Mouse (Mus musculus): ENCODE measurements around the gene Psrc1.
A peak's percentile ranks its signal among the peaks of the same experiment; 100 is the strongest.

Gene Psrc1

GRCm38 (mm10) chr3:108423844-108424801 is 40.5 kb downstream of the Psrc1 start:
- DNase-seq (ENCODE audit: low read depth, low spot score) = peak; percentile 80

GRCm38 (mm10) chr3:108424944-108425623 is 41.4 kb downstream of the Psrc1 start:
- peak; percentile 69 for DNase-seq (ENCODE audit: low read depth, low spot score)

DNA sequence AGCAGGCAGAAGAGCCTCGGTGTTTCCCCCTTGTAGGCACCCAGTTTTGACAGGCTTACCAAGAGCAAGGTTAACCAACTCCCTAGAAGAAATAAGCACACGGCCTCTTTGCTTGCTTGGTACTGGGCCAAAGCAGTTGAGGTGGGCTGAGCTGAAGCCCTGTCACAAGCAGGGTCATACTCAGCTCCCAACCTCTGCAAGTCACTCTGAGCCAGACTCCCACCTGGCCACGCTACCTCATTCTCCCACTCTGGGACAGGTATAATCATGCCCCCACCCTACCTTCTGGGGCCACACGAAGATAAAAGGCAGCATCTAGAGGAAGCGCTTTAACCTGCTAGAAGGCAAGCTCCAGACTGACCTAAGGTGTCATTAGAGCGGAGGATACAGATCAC is 42.0 kb downstream of the Psrc1 start:
- DNase-seq (ENCODE audit: low read depth, low spot score) = no peak

DNA sequence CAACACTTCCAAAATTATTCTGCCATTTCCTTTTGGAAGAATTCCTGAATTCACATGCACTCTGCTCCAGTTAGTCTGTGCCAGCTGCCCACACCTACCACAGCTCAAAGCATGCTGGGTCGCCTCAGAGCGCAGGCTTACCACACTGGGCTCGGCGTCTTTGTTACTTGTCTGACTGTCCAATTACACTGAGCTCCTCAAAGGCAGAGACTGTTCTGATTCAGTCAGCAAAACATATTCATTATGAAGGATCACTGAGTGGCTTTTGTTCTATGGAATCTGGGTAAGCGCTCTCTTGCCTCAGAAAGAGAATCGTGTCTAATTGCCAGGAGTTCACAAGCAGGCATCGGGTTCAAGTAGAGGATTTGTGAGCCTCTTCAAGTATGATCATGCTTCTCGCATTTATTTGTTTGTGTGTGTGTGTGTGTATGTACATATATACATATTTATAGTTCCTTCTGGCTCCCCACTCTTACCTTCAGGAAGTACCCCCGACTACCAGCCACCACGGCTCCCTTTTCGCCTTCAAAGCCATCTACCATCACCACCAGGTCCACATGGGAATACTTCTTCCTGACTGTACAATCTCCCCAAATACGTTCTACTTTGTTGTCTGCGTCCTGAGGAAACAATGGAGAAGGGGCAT is 49.0 kb downstream of the Psrc1 start:
- DNase-seq (ENCODE audit: low read depth, low spot score) = no peak

DNA sequence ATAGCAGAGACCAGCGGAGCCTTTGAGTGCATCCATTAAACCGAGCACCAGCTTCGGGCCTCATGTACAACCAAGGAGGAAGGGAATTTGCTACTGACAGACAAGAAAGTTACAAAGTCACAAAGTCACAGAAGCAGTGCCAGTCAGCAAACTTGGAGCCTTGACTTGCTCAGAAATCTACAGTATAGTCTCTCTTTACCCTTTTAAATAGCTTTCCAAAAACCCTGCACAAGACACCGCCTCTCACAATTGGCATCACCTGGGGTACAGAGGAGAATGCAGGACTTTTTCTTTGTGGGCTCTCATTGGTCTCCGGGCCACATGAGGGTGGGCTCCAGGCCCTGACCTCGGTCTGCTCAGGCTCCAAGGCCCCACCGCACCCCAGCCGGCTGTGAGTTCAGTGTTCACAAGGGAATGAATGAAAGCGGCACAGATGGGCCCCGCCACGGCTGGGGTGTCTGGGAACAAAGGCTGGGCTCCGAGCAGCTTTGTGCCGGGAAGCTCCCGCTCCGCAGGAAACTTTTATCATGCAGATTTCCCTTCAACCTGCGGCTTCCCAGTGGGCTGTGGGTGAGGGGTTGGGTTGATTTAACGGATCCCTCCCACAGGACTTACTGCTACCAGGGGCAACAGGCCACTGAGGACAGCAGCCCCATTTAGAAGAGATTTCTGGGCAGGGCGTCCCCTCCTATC is 49.7 kb downstream of the Psrc1 start:
- DNase-seq (ENCODE audit: low read depth, low spot score) = no peak

GRCm38 (mm10) chr3:108433881-108434495 is 50.3 kb downstream of the Psrc1 start:
- DNase-seq (ENCODE audit: low read depth, low spot score) = no peak

GRCm38 (mm10) chr3:108435701-108436379 is 52.2 kb downstream of the Psrc1 start:
- no peak for DNase-seq (ENCODE audit: low read depth, low spot score)

DNA sequence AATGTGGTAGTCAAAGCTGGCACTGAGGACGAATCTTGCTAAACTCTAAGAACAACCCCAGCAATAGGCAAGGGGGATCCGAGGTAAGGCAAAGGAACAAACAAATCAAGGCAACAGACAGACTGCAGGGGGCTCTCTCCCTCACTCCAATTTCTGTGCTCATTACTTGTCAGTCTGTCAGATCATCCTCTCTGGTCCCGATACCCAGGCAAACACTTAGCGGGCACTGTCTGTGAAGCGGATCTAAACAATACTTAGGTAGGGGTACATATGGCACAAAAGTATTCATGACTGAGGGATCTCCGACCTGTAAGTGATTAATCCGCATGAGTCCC is 52.7 kb downstream of the Psrc1 start:
- DNase-seq (ENCODE audit: low read depth, low spot score) = no peak

Data from 3T3-L1 (cell line).